Mouse (Mus musculus) kidney, postnatal 10 days (tissue): ENCODE results near the gene Rcn3.
"Not testable (repeated sequence)": the region's sequence is repeated elsewhere in the genome, so short reads cannot be mapped to it uniquely, and the experiment has no call there.

Experiments
- DNase-seq: peaks from one replicate; pipeline ENCODE4 v3.0.0; 2021; ENCODE audit warnings: mixed read lengths

Rcn3 gene

DNA sequence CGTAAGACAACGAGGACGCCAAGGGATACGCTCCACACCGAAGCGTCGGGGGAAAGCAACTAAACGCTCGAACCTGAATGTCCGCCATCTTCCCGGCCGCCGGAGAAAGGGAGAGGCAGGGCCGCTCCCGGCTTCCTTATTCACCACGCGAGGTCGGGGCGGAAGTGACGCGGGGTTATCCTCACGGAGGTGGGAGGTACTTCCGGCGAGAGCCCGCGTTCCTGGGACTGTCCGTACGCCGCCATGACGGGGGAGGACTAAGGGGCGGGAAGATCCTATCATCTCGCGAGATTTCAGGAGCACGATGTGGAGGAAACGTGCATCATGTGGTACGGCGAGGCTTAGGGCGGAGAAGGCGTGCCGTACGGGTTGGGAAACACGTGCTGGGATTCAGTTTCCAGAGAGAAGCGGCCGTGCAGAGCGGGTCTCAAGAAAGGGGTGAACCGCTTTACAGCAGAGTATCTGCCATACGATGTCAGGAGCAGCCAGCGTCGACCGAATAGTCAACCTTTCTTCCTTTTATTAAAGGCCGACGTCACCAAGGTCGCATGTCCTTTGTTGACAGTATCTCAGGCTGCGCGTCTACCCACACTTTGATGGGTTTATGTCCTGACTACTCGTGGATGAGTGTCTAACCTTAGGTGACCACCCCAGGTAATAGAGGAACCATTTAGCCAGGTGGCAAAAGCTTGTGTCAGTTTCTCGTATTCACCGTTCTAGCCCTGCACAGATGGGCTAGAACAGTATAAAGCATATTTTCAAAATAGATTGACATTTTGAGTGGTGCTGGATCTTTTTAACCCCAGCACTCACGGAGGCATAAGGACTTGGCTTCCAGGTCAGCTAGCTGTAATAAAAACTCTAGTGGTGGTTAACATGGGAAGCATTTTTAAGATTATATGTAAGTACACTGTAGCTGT lies 32.5 kb upstream of the Rcn3 start, which contains the start of gene Rps11:
Gene Rps11 (minus strand): TSS at position 216 of the 920 bp plus-strand sequence.
- peak; percentile 99 for DNase-seq

DNA sequence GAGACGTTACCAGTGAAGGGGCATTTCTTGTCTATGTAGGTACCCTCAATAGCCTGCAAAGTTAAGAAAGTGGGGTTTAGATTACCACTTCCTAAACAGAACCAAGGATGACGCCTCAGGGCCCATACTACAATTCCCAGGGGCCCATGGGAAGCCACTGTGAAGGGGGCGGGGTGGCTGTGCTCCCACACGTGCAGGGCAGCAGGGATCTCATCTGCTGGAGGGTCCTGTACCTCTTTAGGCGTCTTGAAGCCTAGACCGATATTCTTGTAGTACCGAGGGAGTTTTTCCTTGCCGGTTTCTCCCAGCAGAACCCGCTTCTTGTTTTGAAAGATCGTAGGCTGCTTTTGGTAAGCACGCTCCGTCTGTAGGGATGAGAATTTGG lies 31.2 kb upstream of the Rcn3 start:
- peak; percentile 67 for DNase-seq

DNA sequence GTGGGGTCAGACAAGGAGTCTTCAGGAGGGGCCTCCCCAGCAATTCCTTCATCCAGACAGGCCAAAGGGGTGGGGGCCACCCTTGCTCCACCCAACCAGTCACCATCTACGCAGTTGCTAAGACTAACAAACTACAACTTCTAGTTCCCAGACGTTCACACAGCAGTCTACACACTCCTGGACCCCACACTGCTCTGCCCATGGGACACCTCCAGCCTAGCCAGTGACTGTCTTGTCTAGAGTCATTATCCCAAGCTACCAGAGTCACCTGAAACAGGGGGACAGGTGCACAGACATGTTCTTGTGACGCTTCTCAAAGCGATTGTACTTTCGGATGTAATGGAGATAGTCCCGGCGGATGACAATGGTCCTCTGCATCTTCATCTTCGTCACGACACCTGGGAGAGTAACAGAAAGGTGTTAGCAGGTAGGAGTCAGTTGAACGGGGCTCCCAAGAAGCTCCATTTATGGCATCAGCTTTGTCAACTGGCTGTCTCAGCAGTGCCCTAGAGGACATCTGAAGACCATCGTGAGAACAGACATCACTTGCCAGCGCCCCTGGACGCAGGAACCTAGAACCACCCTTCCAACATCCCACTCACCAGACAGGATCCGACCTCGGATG lies 30.7 kb upstream of the Rcn3 start:
- no peak for DNase-seq

DNA sequence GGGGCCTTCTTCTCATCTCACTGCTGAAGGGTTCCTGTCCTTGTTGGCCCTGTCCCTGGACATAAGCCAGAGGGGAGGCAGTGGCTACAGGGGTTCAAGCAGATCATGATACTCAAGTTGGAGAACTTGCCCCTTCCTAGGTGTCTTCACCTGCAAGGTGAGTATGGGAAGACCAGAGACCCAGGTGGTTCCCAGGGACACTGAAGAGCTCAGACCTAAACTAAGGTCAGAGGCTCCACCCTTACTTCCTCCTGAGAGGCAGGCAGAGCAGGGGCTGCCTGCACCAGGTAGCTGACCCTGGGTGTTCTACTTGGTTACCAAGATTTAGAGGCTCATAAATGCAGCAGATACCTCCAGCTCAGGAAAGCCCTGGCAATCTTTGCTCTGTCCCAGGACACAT lies 29.9 kb upstream of the Rcn3 start:
- no peak for DNase-seq

DNA sequence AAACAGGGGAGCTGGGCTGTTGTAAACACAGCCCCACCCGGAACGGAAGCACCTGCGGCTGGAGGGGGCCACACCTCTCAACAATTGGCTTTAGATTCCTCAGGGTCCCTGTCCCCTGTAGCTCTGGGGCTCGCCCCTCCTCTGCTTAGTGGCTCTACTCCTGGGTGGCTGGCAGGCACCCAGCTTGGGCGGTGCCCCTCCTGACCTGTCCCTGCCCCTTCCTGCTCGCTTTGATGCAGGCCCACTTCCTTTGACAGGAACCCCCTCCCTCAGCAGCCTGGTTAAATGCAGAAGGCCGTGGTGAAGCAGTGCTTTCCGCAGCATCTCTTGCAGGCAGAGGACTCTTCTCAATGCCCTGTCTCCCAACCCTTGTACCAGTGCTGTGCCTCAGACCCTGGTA lies 29.4 kb upstream of the Rcn3 start:
- DNase-seq: peak; percentile 79

DNA sequence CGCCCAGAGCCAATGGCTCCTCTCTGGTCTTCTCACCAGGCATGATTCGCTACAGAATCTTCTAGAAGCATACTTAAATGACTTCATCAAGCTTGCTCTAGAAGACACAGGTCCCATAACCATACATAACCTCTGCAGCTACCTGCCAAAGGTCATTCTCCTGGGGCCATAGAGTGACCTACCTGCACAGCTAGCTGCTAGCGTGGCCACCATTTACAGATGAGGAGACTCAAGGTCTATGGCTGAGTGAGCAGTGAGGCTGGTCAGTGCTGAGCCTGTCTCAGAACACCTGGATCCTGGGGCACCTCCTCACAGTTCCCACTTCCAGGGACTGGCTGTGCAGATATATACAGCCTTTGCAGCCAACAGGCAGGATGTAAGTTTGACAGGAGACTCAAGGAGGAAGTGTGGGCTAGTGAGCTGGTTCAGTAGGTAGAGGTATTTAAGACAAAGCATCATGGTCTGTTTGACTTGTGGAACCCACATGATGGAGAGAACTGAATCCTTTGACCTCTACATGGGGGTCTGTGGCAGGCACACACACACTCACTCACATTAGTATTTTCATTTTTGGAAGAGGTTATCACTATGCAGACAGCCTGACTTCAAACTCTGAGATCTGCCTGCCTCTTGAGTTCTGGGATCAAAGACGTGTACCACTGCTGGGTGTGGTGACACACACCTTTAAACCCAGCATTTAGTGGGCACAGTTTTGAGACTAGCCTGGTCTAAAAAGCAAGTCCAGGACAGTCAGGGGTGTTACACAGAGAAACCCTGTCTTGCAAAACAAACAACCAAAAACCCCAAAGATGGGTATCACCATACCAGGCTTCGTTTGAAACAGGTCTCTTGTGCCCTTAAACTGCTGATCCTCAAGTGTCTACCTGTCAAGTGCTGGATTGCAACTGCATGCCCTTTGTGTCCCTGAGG lies 28.0 kb upstream of the Rcn3 start:
- DNase-seq: no peak

DNA sequence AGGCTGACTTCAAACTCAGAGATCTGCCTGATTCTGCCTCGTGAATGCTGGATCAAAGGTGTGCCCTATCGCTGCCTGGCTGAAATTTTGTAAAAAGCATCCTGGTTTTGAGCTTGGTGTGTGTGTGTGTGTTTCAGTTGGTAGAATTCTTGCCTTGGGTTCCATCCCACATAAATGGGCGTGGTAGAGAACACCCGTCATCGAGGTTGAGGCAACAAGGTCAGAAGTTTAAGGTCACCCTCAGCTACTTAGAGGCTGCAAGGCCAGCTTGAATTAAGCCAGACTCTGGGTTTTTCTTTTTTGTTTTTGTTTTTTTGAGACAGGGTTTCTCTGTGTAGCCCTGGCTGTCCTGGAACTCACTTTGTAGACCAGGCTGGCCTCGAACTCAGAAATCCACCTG lies 26.3 kb upstream of the Rcn3 start:
- no peak for DNase-seq

DNA sequence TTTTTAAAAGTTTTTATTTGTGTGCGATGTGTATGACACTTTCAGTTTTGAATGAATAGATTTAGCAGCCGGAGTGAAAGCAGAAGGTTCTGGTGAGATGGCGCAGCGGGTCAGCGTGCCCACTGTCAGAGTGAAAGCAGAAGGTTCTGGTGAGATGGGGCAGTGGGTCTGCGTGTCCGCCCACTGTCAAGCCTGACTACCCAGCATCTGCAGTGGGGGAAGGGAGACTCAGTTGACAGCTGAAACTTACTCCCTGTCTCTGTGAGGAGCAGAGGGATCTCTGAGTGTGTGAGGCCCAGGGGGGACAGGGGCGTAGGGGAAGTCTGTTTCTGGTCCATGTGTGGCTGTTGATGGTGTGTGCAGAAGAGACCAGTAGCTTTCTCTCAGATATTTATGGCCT lies 25.5 kb upstream of the Rcn3 start:
- DNase-seq: no peak

DNA sequence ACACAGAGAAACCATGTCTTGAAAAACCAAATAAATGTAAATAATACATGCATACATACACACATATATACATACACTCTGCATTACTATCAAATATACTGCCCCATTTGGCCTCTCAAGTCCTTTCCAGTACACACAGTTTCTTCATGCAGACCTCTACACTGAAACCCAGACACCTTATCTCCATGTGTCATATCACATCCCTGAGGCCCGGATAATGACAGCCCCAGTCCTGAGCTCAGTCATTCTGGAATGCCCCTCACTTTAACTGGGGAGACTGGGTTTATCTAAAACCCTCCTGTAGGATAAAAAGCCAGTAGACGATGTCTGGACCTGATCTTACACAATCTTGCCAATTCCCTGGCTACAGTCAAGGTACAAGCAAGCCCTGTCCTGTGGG lies 21.5 kb upstream of the Rcn3 start:
- no peak for DNase-seq

DNA sequence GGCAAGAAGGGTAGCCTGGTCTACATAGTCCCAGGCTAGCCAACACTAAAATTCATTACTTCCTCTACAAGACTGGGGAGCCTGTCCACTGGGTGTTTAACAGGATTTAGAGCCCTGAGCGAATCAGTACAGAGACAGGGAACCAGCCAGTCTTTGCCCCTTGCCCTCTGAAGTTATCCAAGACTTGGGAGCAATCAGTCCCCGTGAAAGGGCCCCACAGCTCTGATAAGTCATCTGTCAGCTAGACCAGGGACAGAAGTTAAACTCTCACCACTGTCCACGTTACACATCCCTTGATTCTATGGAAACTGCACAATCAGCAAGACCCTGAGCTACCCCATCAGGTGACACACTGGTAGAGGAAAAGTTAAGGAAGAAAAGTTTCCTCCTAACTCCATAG lies 20.5 kb upstream of the Rcn3 start:
- DNase-seq: no peak

DNA sequence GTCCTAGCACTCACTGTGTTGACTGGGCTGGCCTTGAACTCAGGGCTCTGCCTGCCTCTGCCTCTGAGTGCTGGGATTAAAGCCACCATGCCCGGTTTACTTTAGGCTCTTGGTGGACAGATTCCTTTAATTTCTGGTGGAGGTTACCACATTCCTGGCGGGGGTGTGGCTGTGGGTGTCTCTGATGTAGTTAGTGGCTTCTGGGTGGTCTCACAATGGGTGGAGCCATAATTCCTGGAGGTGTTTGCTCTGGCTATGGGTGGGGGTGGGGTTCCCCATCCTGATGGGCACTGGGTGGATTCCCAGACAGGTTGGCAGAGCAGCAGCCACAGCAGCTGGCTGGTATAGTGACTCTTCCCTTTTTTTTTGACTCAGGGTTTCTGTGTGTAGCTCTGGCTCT lies 19.9 kb upstream of the Rcn3 start:
- no peak for DNase-seq

DNA sequence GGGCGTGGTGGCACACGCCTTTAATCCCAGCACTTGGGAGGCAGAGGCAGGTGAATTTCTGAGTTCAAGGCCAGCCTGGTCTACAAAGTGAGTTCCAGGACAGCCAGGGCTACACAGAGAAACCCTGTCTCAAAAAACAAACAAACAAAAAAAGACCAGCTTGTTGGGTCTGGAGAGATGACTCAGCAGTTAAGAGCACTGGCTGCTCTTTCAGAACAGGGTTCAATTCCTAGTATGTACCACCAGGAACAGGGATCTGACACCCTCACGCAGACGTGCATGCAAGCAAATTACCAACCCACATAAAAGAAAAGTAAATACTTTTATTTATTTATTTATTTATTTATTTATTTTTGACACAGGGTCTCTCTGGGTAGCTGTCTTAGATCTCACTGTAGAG lies 18.1 kb upstream of the Rcn3 start:
- DNase-seq: not testable (repeated sequence)

DNA sequence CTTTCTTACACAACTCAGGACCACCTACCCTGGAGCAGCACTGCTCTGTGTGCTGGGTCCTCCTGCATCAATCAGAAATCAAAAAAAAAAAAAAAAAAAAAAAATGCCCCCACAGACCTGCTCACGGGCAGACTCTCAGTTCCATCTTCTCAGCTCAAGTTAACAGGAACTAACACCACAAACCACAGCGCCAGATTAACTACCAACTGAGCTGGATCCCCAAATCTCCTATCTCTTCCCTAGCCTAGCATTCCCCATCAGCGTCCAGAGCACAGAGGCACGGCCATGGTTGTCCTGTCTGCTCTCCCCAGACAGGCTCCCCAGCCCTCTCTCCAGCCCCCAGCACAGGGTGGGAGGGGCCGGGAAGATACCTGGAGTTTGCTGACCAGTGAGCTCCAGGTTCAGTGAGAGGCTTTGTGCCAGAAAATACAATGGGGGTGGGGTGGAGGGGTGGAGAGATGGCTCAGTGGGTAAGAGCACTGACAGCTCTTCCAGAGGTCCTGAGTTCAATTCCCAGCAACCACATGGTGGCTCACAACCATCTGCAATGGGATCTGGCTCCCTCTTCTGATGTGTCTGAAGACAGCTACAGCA lies 15.1 kb upstream of the Rcn3 start:
- no peak for DNase-seq

DNA sequence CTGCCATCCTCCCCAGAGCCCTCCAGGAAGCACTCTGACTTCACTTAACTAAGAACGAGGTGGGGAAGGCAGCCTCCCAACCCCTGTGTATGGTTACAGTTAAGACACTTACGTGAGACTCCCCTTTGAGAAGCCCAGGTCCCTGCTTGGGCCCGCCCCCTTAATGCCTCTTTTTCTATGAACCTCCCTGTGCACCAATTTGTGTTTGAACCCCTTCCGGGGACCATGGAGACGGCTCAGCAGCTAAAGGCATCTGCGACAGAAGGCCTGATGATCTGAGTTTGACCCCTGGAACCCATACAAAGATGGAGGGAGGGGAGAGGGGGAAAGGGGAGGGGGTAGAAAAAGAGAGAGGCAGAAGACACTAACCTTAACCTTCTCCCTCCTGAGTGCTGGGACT lies 14.4 kb upstream of the Rcn3 start:
- no peak for DNase-seq

DNA sequence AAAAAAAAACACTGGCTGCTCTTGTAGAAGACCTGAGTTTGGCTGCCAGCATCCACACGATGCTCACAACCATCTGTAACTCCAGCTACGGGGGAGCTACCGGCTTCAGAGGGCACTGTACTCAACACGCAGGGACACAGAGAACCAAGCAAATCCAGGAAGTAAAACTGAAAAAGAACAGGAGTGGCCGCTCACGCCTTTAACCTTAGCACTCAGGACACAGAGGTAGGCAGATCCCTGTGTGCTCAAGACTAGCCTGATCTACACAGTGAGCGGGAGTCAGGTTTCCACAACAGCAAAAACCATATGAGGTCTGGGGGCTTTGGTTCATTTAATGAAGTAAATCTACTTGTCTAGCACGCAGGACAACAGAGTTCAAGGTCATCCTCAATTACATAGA lies 13.5 kb upstream of the Rcn3 start:
- no peak for DNase-seq

DNA sequence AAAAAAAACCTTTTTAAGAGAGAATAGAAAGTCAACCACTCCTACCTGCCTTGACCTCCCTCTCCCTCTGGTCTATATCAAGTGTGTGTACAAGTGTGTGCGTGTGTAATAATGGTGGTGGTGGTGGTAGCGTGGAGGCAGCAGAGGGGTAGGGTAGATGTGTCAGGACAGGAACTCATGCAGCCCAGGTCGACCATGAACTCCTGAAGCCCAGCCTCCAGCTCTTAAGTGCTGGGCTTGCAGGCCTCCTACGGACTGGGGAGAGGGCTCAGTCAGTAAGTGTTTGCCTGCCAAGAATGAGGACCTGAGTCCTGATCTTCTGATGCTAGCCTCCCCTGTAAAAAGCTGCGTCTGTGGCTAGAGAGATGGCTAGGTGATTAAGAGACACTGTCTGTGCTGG lies 12.9 kb upstream of the Rcn3 start:
- DNase-seq: no peak

DNA sequence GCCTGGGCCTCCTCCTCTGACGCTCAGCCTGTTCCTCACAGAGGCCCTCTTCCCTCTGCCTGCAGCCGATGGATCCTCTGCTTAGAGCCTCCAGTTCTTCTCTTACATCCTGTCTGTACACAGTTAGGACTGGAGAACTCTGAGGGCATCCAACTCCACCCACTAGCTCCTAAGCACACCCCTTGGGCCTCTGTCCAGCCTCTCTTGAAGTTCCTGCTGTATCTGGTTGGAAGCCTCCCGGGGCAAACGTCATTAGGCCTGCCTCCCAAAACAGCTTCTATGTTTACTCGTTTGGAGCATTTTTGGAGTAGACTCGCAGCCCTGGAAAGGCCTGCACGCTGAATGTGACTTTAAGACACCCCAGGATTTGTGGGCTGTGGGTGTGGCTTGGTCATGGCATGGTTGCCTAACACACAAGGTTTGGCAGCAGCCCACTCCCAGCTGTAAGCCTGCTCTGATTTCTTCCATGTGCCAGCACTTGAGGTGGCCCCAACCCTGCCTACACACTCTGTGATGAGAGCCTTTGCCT lies 11.7 kb upstream of the Rcn3 start, which contains the start of gene Fcgrt:
Gene Fcgrt (minus strand): TSS at position 200 of the 529 bp plus-strand sequence.
- DNase-seq: peak; percentile 95

DNA sequence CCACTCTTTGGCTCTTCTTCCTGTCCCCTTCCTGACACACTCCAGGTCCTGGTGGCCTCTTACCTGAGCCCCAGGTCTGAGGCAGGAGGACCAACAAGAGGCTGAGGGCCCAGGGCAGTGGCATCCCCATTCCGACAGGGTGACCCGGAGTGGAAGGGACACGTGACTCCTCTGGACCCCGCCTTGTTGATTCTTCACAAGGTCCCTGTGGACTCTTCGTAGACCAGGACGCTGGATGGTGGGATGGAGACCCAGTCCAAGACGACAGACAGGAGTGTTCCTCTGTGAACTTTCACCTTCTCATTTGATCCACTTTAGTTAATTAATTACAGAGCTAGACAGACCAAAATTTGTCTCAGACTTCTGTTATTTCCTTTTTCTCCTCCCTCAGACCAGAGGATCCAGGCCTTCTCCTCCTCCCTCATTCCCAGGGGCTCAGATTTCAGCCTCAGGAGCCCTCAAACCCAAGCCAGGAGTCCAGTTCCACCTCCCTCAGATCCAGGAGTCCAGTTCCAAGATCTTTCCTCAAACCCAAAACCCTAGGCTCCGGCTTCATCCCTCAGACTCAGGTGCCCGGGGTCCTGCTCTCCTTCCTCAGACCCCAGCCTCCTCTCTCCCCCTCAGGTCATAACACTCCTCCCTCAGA lies 11.0 kb upstream of the Rcn3 start:
- peak; percentile 66 for DNase-seq

DNA sequence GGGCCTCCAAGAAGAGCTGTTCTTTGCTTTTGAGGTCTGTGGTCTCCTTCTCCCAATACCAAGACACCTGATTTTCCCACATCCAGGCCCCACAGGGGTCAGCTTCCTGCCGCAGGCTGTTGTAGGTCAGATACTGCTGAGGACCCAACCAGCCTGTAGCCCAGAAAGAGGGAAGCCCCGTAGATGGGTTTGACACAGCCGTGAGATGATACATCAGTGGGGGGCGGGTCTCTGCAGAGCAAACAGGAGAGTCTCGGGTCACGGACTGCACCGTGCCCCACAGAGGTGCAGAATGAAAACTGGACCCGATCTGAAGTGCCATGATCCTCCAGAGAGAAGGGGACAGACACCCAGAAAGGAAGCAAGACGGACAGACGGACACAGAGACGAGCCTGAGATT lies 10.4 kb upstream of the Rcn3 start:
- DNase-seq: no peak

DNA sequence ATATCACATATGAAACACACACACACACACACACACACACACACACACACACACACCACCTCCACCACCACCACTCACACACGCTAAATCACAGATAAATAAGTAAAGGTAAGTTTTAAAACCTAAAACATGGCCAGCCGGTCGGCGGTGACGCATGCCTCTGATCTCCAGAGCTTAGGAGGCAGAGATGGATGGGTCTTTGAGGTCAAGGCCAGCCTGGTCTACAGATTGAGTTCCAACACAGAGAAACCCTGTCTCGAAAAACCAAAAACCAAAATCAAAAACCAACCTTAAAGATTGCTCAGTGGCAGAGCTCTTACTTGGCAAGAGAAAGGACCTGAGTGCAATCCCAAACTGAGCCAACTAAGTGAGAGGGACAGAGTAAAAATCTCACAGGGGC lies 8.0 kb upstream of the Rcn3 start:
- no peak for DNase-seq

DNA sequence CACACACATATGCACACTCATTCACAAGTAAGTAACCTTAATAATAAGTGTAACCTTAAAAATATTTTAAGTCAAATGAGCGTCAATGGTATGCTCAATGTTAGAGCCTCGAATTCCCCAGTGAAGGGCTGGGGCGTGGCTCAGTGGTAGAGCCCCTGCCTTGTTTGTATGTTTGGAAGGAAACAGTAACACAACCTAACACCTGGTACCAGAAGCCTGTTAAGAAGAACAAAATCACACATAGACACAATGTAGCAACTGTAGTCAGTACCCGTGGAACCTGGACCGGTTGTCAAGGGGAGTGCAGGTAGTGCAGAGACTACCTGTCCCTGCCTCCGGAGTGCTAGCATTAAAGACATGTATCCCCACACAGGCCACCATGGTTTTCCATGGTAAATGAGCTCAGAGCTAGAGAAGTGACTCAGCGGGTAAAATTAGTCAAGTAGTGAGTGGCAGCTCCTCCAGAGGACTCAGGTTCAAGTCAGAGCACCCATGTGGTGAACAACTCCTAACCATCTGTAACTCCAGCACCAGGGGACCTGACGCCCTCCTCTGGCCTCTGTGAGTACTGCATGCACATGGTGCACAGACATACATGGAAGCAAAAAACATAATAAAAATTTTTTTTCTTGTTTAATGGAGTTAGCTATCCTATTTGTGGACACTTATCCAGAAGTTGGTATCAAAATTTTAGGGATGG lies 6.7 kb upstream of the Rcn3 start:
- DNase-seq: no peak
